Mouse (Mus musculus) olfactory bulb, adult 2 months (tissue): Measurements from ENCODE around the gene Rfesd. TPM values are rescaled to one million over a fixed set of nuclear protein-coding genes. Genes with fewer than 3 reads are reported as not detected.

ENCODE experiments used
- H3K27ac ChIP-seq: fragments of 200-500 bp; 2 replicates; pipeline ENCODE4 v1.5.1; 2012; ENCODE audit warnings: low read depth, low read length; ENCODE audit not compliant: insufficient read depth
- H3K4me1 ChIP-seq: fragments of 200-500 bp; 2 replicates; pipeline ENCODE4 v1.6.1; 2012; ENCODE audit warnings: low read length; ENCODE audit not compliant: control insufficient read depth, insufficient read depth
- H3K4me3 ChIP-seq: fragments of 200-500 bp; 2 replicates; pipeline ENCODE4 v1.5.1; 2012; ENCODE audit warnings: mild to moderate bottlenecking, low read depth, low read length, moderate library complexity; ENCODE audit not compliant: insufficient read depth
- CTCF ChIP-seq: fragments of 200-500 bp; IDR thresholded peaks from 2 replicates; pipeline ENCODE4 v1.5.1; 2012; ENCODE audit warnings: low read depth, mild to moderate bottlenecking, low read length, moderate library complexity; ENCODE audit not compliant: insufficient read depth
- POLR2A ChIP-seq: fragments of 200-500 bp; IDR thresholded peaks from 2 replicates; pipeline ENCODE4 v1.6.1; 2012; ENCODE audit warnings: mild to moderate bottlenecking, low read depth, low read length, moderate library complexity; ENCODE audit not compliant: insufficient read depth
- WGBS: fragments of 180-500 bp; shearing (Covaris S2); methylation state at CpG from one replicate; pipeline ENCODE4 v1.1.7; 2018; 5-methylcytosine and 5-hydroxymethylcytosine counted together
- polyA plus RNA-seq: library from polyadenylated mRNA; stranded (reverse); fragments of >200 nt; gene quantifications from 2 replicates; pipeline ENCODE4 v1.2.4, GENCODE M21; 2012; ENCODE audit warnings: low replicate concordance; ENCODE audit not compliant: missing spikeins, insufficient read depth, insufficient read length

Rfesd gene
- polyA plus RNA-seq, 1 experiment: not detected

GRCm38 (mm10) chr13:75992169-75993028 is 26.1 kb downstream of the Rfesd start:
- 20% methylated on average over 9 of the region's 9 CpGs for WGBS
- no peaks in the 10 kb centered on the region for H3K4me1 ChIP-seq
- TF ChIP-seq CTCF (no peak), POLR2A (no peak)
- H3K27ac ChIP-seq: no peak overlapping the region
- H3K4me3 ChIP-seq: no peak overlapping the region

GRCm38 (mm10) chr13:75988096-75988495 is 30.4 kb downstream of the Rfesd start:
- no peak overlapping the region for H3K4me3 ChIP-seq
- no peaks in the 10 kb centered on the region for H3K4me1 ChIP-seq
- H3K27ac ChIP-seq: no peak overlapping the region
- 89% methylated on average over 1 of the region's 1 CpGs for WGBS
- TF ChIP-seq POLR2A (no peak), CTCF (no peak)

GRCm38 (mm10) chr13:75981901-75982300 is 36.6 kb downstream of the Rfesd start:
- H3K4me1 ChIP-seq: no peaks in the 10 kb centered on the region
- TF ChIP-seq CTCF: no peak
- TF ChIP-seq POLR2A: no peak
- H3K4me3 ChIP-seq: no peak overlapping the region
- H3K27ac ChIP-seq: no peak overlapping the region

- Histone ChIP-seq H3K4me1 (no peaks in the 10 kb centered on the region), H3K4me3 (no peak overlapping the region), H3K27ac (no peak overlapping the region)
- TF ChIP-seq POLR2A: no peak
- no peak for TF ChIP-seq CTCF
- 90% methylated on average over 2 of the region's 2 CpGs for WGBS
These were observed 41.9 kb downstream of the Rfesd start for GRCm38 (mm10) chr13:75976649-75977048.

GRCm38 (mm10) chr13:75976218-75976617 is 42.3 kb downstream of the Rfesd start:
- Histone ChIP-seq H3K27ac (no peak overlapping the region), H3K4me1 (no peaks in the 10 kb centered on the region), H3K4me3 (no peak overlapping the region)
- TF ChIP-seq CTCF (no peak), POLR2A (no peak)
- WGBS: 97% methylated on average over 2 of the region's 2 CpGs

- H3K4me3 ChIP-seq: no peak overlapping the region
- no peaks in the 10 kb centered on the region for H3K4me1 ChIP-seq
- no peak overlapping the region for H3K27ac ChIP-seq
- no peak for TF ChIP-seq CTCF
- no peak for TF ChIP-seq POLR2A
- WGBS: 50% methylated on average over 1 of the region's 1 CpGs
These were observed 42.9 kb downstream of the Rfesd start for GRCm38 (mm10) chr13:75975629-75976028.

- TF ChIP-seq POLR2A: no peak
- no peak for TF ChIP-seq CTCF
- Histone ChIP-seq H3K4me1 (no peaks in the 10 kb centered on the region), H3K27ac (no peak overlapping the region), H3K4me3 (no peak overlapping the region)
- WGBS: 87% methylated on average over 2 of the region's 2 CpGs
These were observed 44.0 kb downstream of the Rfesd start for GRCm38 (mm10) chr13:75974481-75974880.

GRCm38 (mm10) chr13:75966850-75967249 is 51.7 kb downstream of the Rfesd start, which contains the start of gene Spata9:
Spata9 (plus strand) TSS chr13:75967150.
- TF ChIP-seq POLR2A (no peak), CTCF (no peak)
- no peaks in the 10 kb centered on the region for H3K4me1 ChIP-seq
- 83% methylated on average over 1 of the region's 1 CpGs for WGBS
- H3K27ac ChIP-seq: no peak within 1 kb of the TSS
- no peak within 1 kb of the TSS for H3K4me3 ChIP-seq

- no peaks in the 10 kb centered on the region for H3K4me1 ChIP-seq
- H3K27ac ChIP-seq: no peak overlapping the region
- TF ChIP-seq CTCF (no peak), POLR2A (no peak)
- H3K4me3 ChIP-seq: no peak overlapping the region
These were observed 63.0 kb downstream of the Rfesd start for GRCm38 (mm10) chr13:75955357-75955992.

Other genes with a start within 250 kb of the Rfesd start
- not detected in 2 replicates for gene Glrx, start 178.9 kb downstream of the Rfesd start, polyA plus RNA-seq
- gene Rhobtb3, start 74.8 kb downstream of the Rfesd start, polyA plus RNA-seq: not detected in 2 replicates
- gene Spata9, start 51.6 kb downstream of the Rfesd start, polyA plus RNA-seq: not detected in 2 replicates
- gene Gpr150, start 38.3 kb upstream of the Rfesd start, polyA plus RNA-seq: not detected in 2 replicates
- gene Arsk, start 79.9 kb upstream of the Rfesd start, polyA plus RNA-seq: not detected in 2 replicates
- not detected in 2 replicates for gene Ttc37, start 80.0 kb upstream of the Rfesd start, polyA plus RNA-seq